Mouse (Mus musculus) embryo, embryonic 11 days (tissue): Measurements from ENCODE around the gene Katnbl1.

Experiments
- DNase-seq: peaks from one replicate; pipeline ENCODE4 v3.0.0-alpha.2; 2015

Katnbl1 gene

DNA sequence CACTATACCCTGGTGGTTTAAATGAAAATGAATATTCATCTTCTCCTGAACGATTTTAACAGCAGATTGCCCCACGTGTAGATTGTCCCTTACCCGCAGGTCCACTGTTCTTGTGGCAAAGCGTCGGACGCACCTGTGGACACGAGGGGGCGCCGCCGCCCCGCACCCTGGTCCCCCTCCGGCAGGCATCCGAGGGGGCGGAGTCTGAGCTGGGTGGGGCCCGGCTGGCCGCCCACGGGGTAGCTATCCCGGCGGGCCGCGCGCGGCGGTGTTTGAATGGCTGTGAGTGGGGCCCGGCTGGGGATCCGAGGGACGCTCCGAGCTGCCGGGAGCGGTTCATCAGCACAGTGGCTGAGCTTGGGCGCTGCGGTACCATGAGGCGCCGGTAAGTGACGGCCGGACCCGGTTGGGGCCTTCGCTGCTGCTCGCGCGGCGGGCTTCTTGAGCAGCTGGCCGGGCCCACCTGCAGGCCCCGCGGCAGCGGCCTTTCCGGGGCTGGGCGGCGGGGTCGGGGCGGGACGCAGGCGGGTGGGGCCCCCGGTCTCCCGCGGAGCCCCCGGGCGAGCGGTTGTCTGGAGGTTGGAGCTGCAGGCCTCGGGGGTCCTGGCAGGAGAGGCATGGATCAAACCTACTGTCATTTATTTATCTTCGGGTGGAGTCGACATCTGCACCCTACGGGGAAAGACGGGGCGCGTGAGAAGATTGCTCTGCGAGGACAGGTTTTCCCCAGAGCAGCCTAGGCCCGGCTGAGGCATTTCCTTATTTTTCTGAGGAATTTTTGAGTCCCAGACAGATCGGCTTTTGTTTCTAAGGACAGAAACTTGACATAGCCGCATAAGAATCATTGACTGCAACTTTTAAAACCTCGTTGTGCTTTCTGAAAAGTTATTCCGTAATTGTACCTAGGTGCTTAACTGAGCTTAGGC, at the start of gene Katnbl1:
Gene Katnbl1, plus strand, starts transcription at position 239 of the 926 bp plus-strand sequence.
- peak; percentile 97 for DNase-seq

GRCm38 (mm10) chr2:112332051-112332898, 46.7 kb upstream of the Katnbl1 start:
- DNase-seq: no peak

- DNase-seq: no peak
These were observed 41.8 kb upstream of the Katnbl1 start for GRCm38 (mm10) chr2:112337211-112337610.

DNA sequence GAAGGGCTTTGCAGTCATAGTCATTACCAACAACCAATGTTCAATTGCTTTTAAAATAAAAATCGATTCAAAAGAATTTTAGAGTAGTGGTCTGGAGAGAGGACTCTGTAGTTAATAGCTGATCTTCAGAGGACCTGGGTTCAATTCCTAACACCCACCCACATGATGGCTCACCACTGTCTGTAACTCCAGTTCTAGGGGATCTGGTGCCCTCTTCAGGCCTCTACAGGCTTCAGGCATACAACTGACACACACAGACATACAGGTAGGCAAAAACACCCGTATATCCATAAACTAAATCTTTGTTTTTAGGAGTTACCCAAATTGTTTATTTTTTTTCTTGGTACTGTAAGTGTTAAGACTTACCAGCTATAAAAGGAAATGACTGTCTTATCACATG, 39.3 kb upstream of the Katnbl1 start:
- no peak for DNase-seq

GRCm38 (mm10) chr2:112341117-112341516, 37.9 kb upstream of the Katnbl1 start:
- DNase-seq: no peak

GRCm38 (mm10) chr2:112348246-112348645, 30.8 kb upstream of the Katnbl1 start:
- DNase-seq: no peak

DNA sequence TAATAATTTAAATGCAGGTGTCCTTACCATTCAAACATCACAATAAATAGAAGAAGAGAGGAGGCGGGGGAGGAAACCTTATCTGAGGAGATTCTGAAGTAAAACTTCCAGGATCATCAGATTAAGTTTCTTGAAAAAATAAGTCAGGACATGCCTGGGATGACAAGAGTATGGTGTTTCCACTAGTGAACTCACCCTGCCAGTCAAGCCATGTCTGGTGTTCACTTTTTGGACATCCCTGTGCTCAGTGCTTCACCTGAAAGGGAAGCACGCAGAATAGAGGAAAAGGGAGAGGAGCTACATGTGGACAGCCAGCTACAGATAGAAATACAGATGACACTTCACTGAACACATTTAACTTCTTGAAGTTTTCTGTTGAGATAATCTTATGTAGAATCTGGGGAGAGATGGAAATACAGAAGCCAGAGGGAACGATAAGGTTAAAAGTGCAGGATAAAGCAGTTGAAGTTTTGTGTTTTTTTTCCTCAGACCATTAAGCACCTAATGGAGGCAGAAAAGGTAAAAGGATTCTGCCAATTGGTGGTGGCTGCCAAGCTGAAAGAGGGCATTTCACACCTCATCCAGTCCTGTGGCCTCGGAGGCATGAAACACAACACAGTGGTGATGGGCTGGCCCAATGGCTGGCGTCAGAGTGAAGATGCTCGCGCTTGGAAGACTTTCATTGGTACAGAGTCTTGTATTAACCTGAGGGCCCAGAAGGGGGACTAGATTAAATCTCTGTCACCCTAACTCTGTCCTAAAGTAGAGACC, 25.1 kb upstream of the Katnbl1 start:
- DNase-seq: no peak

GRCm38 (mm10) chr2:112359611-112360010, 19.4 kb upstream of the Katnbl1 start:
- no peak for DNase-seq

GRCm38 (mm10) chr2:112360012-112360780, 18.8 kb upstream of the Katnbl1 start:
- no peak for DNase-seq

GRCm38 (mm10) chr2:112360781-112361169, 18.2 kb upstream of the Katnbl1 start:
- DNase-seq: no peak

DNA sequence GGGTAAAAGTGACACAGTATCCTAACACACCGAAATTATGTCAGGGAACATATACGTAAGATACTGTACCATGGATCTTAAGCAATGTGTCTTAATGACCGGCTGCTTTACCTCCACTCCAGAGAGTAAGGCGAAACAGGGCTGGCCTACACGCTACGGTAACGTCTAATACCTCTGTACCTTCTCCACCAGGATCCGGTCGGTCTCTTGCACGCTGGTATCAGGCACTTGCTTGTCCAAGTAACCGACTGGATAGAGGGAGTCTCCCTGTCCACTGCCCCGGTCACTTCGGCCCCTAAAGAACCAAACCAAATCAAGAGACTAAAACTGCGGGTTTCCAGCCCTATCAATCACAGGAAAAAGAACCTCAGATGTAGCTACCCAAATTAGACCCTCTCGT, 11.8 kb upstream of the Katnbl1 start:
- peak; percentile 2 for DNase-seq

- peak; percentile 93 for DNase-seq
These were observed 11.0 kb upstream of the Katnbl1 start, which contains the start of gene Emc4 for GRCm38 (mm10) chr2:112367726-112368673. TSS of gene Emc4 (minus strand) at chr2:112368027.

DNA sequence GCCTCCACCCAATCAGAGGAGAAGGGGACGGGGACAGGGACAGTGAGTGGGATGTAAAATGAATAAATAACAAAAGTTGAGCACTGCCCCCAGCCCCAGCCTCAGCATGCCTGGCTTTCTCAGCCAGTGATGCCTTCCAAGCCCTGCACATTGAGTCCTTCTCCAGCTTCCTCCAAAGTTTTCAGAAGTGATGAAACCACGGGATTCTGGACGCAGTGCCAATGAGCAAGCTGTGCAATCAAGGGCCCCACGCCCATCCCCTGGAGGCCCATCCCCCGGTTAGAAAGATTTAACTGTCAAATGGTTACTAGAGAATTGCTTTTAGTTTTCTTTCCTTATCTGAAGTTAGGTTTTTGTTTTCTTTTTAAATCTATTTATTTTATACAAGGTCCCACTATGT, 9.1 kb upstream of the Katnbl1 start:
- DNase-seq: no peak

DNA sequence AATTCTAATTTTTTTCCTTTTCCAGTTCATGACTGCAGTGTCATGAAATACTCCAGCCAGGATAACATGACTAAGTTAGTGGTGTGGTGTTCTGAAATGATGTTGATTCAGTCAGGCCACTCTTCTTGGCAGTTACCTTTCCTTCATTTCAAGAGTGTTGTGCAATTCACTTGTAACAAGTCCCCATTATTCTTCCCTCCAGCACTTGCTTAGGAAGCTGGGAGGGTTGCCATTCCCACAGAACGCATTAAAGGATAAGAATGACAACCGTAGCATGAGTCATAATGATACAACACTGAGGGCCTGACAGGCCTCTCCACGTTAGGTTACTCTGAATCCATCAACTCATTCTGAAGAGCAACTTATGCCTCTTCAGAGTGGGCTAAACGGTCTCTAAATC, 5.9 kb upstream of the Katnbl1 start:
- no peak for DNase-seq

DNA sequence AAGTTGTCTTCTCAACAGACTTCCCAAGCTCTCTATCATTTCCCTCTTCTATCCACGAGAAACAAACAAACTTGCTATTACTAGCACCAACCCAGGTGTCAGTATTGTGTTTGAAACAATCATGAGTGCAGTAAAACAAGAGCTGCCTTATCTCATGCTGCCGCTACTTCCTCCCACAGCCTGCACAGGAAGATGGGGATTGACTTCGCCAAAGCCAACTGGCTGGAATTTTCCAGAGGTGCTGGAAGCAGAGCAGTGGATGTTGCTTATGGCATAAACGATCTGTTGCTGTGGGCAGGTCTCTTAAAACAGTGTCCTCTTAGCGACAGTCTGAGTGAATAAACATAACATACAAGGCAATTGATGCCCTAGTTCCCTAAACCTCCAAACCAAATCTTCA, 4.4 kb upstream of the Katnbl1 start:
- no peak for DNase-seq

GRCm38 (mm10) chr2:112380131-112380530, 1.1 kb downstream of the Katnbl1 start:
- no peak for DNase-seq

DNA sequence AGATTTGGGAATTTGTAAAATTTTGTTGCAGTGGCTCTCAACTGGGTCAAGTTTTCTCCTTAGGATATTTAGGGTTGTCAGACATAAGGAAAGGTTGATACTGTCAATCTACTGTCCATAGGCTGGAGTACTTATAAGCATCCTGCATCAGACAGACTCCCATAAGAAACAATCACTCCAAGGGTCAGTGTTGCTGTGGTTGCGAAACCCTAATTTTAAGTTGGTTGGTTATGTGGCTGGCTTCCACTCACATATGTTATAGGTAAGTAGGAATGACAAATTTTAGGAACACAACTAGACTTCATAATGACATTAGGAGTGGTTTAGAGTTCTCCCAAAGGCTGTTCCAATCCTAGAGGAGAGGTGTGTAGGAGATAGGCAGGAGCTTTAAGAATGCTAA, 2.2 kb downstream of the Katnbl1 start:
- no peak for DNase-seq

GRCm38 (mm10) chr2:112390843-112391242, 11.8 kb downstream of the Katnbl1 start:
- no peak for DNase-seq

DNA sequence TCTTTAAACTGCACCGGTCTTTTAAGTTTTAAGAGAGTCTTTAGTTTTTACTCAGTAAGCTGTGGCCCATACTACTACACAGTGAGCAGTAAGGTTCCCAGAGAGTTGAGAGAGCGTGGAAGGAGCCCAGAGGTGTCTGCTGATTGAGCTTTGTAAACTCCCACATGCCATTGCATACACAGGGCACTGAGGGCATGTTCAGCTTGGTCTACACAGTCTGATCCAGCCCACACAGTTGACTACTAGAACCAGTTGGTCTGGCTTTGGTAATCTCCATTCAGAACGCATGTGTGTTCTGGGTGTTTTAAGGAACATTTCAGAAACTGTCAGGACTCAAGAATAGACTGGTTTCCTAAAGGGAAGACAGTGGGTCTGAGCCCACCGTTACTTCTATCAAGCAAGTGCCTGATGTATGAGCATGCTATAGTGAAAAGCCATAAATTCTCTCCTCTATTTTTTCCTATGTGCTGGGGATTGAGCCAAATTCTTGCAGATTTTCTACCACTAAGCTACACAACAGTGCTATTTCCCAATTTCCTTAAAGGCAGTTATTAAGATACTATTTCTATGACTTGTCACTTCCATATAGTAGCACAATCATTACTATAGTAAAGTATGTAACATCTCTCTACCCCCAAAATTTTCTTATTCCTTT, 12.5 kb downstream of the Katnbl1 start:
- no peak for DNase-seq

DNA sequence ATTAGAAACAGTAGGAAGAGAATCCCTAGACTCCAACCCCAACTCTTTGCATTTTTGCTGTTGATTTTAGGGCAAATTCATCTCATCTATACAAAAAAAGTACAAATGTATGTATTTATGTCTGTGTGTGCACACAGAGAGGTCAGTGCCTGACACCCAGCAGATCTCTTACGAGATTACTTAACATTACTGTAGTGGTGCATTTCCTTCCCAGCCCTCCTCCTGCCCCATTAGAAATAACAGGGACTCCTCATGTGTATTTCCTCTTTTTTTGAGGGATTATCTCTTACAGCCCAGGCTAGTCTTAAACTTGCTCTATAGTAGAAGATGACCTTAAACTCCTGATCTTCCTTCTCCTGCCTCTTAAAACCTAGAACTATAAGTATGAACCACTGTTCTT, 13.7 kb downstream of the Katnbl1 start:
- DNase-seq: no peak
